Mouse (Mus musculus): ENCODE results near the gene Neu1. TPM values are rescaled to one million over a fixed set of nuclear protein-coding genes. Genes with fewer than 3 reads are reported as not detected.
"Not testable (repeated sequence)": the region's sequence is repeated elsewhere in the genome, so short reads cannot be mapped to it uniquely, and the experiment has no call there.

The Neu1 gene
- total RNA-seq, 1 experiment from 2014 or later = 66.9 TPM

GRCm38 (mm10) chr17:34899890-34900243 is 31.2 kb upstream of the Neu1 start:
- ATAC-seq (ENCODE audit: extremely low read depth, insufficient number of reproducible peaks, low FRiP score, poor library complexity, severe bottlenecking) = no peak

- not testable (repeated sequence) for ATAC-seq (ENCODE audit: extremely low read depth, insufficient number of reproducible peaks, low FRiP score, poor library complexity, severe bottlenecking)
Measured at GRCm38 (mm10) chr17:34900826-34901225, 30.2 kb upstream of the Neu1 start.

GRCm38 (mm10) chr17:34901948-34902347 is 29.1 kb upstream of the Neu1 start:
- not testable (repeated sequence) for ATAC-seq (ENCODE audit: extremely low read depth, insufficient number of reproducible peaks, low FRiP score, poor library complexity, severe bottlenecking)

- no peak for ATAC-seq (ENCODE audit: extremely low read depth, insufficient number of reproducible peaks, low FRiP score, poor library complexity, severe bottlenecking)
Measured at GRCm38 (mm10) chr17:34902895-34903294, 28.2 kb upstream of the Neu1 start.

- ATAC-seq (ENCODE audit: extremely low read depth, insufficient number of reproducible peaks, low FRiP score, poor library complexity, severe bottlenecking) = no peak
Measured at GRCm38 (mm10) chr17:34910982-34911381, 20.1 kb upstream of the Neu1 start.

- ATAC-seq (ENCODE audit: extremely low read depth, insufficient number of reproducible peaks, low FRiP score, poor library complexity, severe bottlenecking) = peak; percentile 71
Measured at GRCm38 (mm10) chr17:34911945-34912351, 19.1 kb upstream of the Neu1 start.

GRCm38 (mm10) chr17:34913930-34914665 is 17.0 kb upstream of the Neu1 start, which contains the start of gene Slc44a4:
Gene Slc44a4, plus strand, starts transcription at chr17:34914466.
- no peak for ATAC-seq (ENCODE audit: extremely low read depth, insufficient number of reproducible peaks, low FRiP score, poor library complexity, severe bottlenecking)

GRCm38 (mm10) chr17:34915410-34915831 is 15.6 kb upstream of the Neu1 start:
- no peak for ATAC-seq (ENCODE audit: extremely low read depth, insufficient number of reproducible peaks, low FRiP score, poor library complexity, severe bottlenecking)

- ATAC-seq (ENCODE audit: extremely low read depth, insufficient number of reproducible peaks, low FRiP score, poor library complexity, severe bottlenecking) = no peak
Measured at GRCm38 (mm10) chr17:34916316-34916715, 14.7 kb upstream of the Neu1 start.

GRCm38 (mm10) chr17:34917188-34917587 is 13.9 kb upstream of the Neu1 start:
- ATAC-seq (ENCODE audit: extremely low read depth, insufficient number of reproducible peaks, low FRiP score, poor library complexity, severe bottlenecking) = no peak

- no peak for ATAC-seq (ENCODE audit: extremely low read depth, insufficient number of reproducible peaks, low FRiP score, poor library complexity, severe bottlenecking)
Measured at GRCm38 (mm10) chr17:34922939-34923338, 8.1 kb upstream of the Neu1 start.

- ATAC-seq (ENCODE audit: extremely low read depth, insufficient number of reproducible peaks, low FRiP score, poor library complexity, severe bottlenecking) = no peak
Measured at GRCm38 (mm10) chr17:34924258-34924657, 6.8 kb upstream of the Neu1 start.

GRCm38 (mm10) chr17:34927306-34928019 is 3.6 kb upstream of the Neu1 start:
- ATAC-seq (ENCODE audit: extremely low read depth, insufficient number of reproducible peaks, low FRiP score, poor library complexity, severe bottlenecking) = no peak

- ATAC-seq (ENCODE audit: extremely low read depth, insufficient number of reproducible peaks, low FRiP score, poor library complexity, severe bottlenecking) = no peak
Measured at GRCm38 (mm10) chr17:34928841-34929240, 2.2 kb upstream of the Neu1 start.

- ATAC-seq (ENCODE audit: extremely low read depth, insufficient number of reproducible peaks, low FRiP score, poor library complexity, severe bottlenecking) = no peak
Measured at GRCm38 (mm10) chr17:34931735-34932098, 664 bp downstream of the Neu1 start.

- ATAC-seq (ENCODE audit: extremely low read depth, insufficient number of reproducible peaks, low FRiP score, poor library complexity, severe bottlenecking) = no peak
Measured at GRCm38 (mm10) chr17:34932287-34932686, 1.2 kb downstream of the Neu1 start.

- no peak for ATAC-seq (ENCODE audit: extremely low read depth, insufficient number of reproducible peaks, low FRiP score, poor library complexity, severe bottlenecking)
Measured at GRCm38 (mm10) chr17:34934031-34934430, 3.0 kb downstream of the Neu1 start.

- peak; percentile 44 for ATAC-seq (ENCODE audit: extremely low read depth, insufficient number of reproducible peaks, low FRiP score, poor library complexity, severe bottlenecking)
Measured at GRCm38 (mm10) chr17:34934830-34935229, 3.8 kb downstream of the Neu1 start.

- peak; percentile 50 for ATAC-seq (ENCODE audit: extremely low read depth, insufficient number of reproducible peaks, low FRiP score, poor library complexity, severe bottlenecking)
Measured at GRCm38 (mm10) chr17:34937960-34938505, 7.0 kb downstream of the Neu1 start.
